Mouse (Mus musculus) monocyte, adult 5-6 weeks (primary cell): ENCODE results near the gene Nf1. TPM values are rescaled to one million over a fixed set of nuclear protein-coding genes. Genes with fewer than 3 reads are reported as not detected.

Experiments used
- ATAC-seq: fragments of 153-309, 156-312 bp; replicated peaks from 2 replicates; pipeline ENCODE4 v1.8.0; 2017; ENCODE audit warnings: mild to moderate bottlenecking; ENCODE audit not compliant: low TSS enrichment, insufficient number of reproducible peaks, severe bottlenecking, poor library complexity, low FRiP score
- total RNA-seq: library from RNA; stranded (forward); fragments of 200-1000, 200-491, 200-594 nt; gene quantifications from 3 replicates; pipeline ENCODE4 v1.2.3, GENCODE M21; 2017

Nf1 gene
- total RNA-seq, 1 experiment from 2014 or later = 16.1 TPM

DNA sequence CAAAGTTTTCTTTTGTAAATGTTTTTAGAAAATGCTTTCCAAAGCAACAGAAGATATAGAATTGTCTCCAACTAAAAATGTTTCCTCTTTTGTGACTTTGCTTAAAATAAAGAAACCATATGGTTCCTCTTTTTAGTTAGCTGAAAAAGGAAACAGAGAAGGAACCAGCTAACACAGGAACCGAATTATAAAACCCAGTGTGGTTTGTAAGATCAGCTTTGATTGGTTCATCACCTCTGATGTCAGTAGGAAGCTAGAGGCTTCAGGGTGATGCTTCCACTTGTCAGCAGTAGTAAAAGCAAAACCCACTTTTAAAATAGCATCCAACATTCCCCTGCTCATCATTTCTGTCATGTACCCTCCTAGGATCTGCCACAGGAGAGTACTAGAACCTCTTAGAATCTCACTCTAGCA is 180.4 kb downstream of the Nf1 start:
- ATAC-seq = peak; percentile 93

DNA sequence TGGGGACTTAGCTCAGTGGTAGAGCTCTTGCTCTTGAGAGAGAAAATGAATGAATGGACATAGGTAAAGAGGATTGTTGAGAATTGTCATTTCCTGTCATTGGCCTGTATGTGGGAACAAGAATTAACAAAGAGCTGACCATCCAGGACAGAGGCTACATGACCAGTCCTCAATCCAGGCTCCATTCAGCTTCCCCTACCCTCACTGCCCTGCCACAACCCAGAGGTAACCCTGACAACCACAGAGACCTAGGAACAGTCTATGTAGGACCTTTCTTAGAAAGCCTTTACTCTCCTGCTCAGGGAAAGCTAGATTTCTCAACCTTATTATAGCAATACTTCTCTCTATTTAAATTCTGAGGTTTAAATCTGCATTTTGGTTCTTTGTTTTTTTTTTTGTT is 181.3 kb downstream of the Nf1 start:
- ATAC-seq = peak; percentile 51

DNA sequence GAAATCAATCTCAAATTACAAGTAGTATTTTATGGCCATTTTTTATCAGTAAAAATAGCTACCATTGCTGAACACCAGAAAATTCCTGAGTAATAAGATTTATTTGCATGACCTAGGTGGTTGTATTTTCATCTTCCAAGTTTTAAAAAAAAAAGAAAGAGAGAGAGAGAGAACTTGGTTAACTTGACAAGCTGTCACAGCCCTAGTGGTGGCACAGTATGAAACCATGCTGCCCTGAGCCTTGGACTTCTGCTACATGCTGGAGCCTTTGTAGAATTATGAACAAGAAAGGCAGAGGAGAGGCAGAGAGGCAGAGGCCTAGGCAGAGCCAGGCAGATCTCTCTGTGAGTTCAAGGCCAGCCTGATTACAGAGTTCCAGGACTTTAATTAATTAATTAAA is 182.4 kb downstream of the Nf1 start:
- ATAC-seq = no peak

DNA sequence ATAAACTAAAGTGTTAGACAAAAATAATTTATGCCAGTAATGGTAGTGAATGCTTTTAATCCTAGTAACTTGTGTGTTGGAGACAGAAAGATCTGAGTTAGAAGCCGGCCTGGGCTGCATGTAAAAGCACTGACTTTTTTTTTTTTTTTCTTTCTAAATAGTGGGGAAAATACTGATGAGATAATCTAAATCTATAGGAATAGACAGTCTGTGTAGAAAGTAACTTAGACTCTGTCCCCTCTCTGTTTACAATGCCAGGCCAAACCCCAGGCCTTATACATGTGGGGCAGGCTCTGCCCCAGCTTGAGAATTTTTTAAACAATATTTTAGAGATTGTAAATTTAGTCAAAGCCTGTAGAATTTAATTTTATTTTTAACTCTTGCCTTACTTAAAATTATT is 183.5 kb downstream of the Nf1 start:
- no peak for ATAC-seq

DNA sequence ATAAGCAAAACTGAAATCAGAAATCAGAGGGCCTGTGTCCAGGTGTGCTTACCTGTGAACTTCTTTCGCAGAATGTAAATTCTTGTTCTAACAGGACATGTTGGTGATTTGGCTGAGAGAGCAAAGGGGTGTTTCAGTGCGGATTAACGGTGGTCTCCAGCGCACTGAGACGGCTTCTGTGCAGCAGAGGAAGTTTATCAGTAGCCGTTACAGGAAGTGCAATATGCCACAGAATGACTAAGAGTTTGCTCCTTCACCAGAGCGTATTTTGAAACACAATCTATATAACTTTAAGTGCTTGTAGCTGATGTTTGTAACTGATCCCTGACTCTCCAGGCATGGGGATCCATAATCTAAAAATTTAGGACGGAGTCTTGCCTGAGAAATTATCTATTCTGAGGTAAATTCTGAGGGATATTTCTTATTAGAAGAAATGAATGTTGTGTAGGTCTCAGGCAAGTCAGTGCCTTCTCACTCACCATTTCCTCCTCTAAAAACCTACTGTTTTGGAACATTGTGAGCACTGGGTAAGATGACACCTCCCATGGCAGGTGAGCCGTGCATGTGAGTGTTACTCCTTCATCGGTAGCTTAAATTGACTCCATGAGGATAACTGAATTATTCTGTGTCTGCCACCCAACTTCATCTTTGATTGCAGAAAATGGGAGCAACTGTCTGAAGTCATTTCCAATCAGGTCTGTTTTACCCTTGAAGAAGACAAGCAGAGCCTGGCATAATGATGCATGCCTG is 184.2 kb downstream of the Nf1 start, which contains the start of gene Evi2b:
Gene Evi2b, minus strand, starts transcription at position 203 of the 750 bp plus-strand sequence.
- ATAC-seq = 0 out of 2 replicates have a peak, but pooled peaks have one; percentile 25

DNA sequence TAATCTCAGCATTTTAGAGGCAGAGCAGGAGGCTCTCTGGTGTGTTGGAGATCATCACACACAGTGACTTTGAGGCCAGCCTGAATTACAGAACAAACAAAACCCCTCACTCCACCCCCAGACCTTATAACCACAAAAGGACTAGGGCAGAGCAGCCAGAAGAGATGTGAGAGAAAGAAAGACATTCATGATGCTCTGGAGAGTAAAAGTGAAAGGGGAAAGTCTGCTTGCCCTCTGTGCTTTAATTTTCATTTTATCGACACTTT is 184.8 kb downstream of the Nf1 start:
- ATAC-seq = no peak

DNA sequence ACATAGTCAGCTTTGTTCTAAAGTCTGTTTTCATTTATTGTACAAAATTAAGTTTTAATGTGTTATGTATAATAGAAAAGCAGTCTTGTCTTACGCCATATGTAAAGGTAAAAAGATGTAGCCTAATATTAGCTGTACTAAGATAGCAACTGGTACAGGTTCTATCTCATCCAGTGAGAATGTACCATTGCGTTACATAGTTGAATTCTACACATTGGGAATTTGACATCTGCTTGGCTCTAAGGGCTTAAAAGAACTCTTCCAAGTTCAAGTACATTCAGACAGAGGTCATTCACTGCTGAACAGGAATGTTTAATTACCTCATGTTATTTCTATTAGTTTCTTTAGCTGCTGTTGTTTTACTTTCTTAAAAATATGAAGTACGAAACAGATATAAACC is 187.1 kb downstream of the Nf1 start:
- ATAC-seq = no peak

DNA sequence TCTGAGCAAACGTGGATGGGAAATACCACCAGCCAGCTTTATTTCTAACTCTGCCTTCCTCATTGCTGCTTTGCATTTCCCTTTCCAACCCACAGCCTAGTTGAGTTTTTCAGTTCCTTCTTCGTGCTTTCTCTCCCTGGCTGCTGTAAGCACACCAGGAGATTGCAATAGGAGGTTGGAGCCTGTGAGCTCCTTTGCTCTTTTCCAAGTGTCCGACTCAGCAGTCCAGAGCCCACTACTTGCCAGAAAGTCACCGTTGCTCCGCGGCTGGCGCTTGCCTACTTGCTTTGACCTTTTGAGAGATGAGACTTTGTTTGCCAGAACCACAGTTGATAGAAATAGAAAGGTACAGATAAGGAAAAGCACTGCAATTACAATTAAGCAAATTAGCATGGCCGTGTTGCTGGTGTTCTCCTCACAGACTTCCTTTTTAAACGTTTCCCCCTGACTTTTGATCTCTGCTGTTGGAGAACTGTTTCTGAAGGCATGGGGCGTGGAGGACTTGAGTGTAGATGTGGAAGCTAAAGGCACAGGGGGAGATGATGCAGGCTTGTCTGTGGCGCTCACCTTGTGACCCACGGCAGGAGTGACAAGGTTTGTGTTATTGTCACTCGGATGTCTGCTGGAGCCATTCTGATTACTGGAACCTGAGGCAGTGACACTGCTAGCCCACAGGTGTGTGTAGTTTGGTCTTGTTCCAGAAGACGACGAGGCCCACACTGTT is 187.7 kb downstream of the Nf1 start:
- peak; percentile 25 for ATAC-seq

DNA sequence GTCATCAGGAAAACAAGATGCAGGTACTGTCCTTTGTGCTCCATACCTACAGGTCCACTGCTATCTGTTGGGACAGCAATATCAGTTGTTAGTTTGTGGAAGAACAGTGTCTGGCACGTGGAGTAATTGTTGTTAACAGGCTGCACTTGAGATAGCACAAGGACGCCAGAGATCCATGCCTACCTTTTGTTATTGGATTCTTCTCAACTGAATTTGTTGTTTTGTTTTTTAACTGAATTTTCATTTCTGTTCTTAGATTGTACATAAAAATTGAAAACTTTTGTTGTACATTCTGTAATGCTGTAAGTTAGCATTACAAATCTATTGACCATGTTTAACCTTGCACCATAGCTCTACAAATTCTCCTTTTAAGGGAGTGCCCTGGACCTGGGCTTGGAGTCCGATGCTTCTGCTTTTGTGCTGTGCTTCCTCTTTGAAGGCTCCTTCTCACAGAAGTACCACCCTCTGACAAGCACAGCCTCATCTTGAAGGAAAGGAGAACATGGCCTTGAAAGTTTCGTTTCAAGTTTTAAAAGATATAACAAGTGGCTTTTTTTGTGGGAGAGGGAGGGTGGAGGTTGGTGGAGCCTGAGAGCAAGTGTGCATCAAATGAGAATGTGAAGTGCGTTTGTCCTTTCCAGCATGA is 188.4 kb downstream of the Nf1 start:
- ATAC-seq = peak; percentile 87

DNA sequence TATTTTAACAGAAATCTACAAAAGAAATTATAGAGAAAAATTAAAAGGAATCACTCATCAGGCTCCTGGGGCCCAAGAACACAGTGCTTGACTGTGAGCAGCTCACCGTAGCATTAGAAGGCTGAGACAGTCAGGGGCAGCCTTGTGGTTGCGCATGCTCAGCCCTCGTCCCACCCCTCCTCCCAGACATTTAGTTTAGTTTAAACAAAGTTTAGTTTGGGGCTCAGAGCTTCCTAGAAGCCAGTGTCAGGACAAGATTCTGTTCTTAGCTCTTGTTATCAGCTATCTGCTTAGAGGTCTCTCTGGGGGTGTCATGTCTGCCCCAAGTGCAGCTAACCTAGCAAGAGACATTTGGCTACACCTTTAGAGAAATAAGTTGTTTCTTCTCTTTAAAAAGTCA is 189.1 kb downstream of the Nf1 start:
- no peak for ATAC-seq

DNA sequence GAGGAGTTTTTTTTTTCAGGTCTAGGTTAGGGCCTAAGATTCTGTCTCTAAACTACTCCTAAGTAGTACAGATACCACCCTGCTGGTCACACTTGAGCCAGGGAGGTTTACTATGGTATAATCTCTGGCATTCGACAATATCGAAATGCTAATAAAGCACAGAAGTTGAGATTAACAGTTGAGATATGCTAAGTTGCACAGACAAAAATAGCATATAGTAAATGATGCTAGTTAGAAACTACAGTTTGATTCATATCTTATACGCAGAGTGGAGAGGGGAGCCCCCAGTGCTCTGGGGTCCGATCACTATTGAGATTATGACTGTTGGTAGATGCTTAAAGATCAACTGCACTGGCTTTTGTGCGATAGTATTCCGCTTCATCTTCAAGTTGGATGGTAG is 189.7 kb downstream of the Nf1 start:
- no peak for ATAC-seq

DNA sequence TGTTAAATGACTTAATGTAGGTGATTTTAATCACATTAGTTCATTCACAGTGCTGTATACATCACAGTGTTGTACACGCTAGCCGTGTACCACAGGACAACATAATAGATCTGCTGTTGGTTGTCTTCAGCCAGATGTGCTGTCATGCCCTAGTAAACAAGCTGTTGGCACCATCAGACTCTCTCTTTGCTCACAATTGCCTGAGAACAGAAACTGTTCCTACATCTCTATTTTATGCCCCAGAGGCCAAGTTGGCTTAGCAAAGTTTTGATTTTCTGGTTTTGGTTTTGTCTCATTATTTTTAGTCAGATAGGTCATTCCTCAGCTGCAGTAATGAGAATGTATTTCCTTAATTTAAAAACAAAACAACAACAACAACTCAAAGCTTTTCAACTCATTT is 190.2 kb downstream of the Nf1 start:
- no peak for ATAC-seq

DNA sequence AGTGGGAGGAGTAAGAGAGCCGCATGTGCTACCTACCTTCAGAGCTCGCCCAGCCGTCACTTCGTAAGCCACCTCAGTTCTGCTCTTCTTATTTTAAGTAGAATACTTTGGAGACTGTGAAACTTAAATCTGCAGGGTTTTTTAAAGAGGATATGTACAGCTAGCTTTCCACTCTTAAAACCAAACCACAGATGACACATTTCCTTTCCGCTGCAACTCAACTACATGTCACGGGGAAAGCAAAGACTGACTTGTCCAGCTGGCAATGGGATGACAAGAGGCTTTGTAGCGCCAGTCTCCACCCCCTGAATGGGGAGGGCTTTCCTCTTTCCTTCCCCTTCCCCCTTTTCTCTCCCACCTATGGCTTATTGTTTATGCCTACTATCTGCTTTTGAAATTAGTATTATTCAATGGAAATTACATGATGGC is 190.9 kb downstream of the Nf1 start, which contains the start of the genes Evi2 and Evi2a:
Gene Evi2, minus strand, starts transcription at position 257 of the 429 bp plus-strand sequence.
Gene Evi2a, minus strand, starts transcription at position 277 of the 429 bp plus-strand sequence.
- peak; percentile 67 for ATAC-seq

DNA sequence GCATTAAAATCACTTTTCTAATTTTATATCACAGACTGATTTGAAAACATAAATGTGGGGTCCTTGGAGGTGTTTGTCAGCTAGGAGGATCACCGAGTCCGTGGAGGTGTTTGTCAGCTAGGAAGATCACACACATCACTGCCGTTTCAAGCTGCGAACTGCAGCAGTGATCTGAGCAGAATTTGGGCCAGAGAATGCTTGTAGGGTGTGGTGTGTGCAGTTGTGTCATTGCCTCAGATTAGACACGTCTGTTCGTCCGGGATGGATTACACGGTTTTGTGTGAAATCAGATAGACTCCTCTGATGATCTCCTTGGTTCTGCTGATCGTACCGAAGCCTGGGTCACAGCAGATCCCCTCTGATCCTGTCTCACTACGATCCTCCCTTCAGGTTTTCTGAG is 191.3 kb downstream of the Nf1 start:
- ATAC-seq = no peak

DNA sequence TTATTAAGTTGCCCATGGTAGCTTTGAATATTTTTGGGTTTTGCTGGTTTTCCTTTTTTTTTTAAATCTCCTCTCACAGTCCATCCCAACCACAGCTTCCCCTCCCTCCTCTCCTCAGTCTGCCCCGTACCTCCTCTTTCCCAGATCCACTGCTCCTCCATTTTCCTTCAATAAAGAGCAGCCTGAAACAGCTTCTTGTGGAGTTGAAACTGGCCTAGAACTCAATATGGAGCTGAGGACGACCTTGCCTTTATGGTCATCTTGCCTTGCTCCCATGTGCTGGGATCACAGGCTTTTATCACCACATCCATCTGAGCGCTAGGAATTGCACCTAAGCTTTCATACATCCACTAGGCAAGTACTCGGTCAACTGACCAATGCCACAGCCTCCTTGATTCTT is 192.0 kb downstream of the Nf1 start:
- ATAC-seq = no peak

DNA sequence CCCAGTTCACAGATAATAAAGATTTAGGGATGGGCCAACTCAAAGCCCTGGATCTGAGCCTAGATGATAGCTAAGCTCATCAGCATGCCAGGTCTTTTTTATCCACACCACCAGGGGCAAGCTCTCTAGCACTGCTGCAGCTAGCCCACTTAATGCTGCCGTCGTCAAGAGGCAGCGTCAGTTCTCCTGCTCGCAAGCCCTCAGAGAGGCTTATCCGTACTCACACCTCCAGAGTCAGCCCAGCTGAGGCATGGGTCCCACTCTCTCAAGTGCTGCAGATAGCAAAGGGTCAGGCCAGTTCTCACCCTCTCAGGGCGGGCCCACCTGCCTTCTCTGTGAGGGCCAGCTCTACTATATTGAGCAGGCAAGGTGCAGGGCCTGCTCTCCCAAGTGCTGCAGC is 193.8 kb downstream of the Nf1 start:
- ATAC-seq = no peak

DNA sequence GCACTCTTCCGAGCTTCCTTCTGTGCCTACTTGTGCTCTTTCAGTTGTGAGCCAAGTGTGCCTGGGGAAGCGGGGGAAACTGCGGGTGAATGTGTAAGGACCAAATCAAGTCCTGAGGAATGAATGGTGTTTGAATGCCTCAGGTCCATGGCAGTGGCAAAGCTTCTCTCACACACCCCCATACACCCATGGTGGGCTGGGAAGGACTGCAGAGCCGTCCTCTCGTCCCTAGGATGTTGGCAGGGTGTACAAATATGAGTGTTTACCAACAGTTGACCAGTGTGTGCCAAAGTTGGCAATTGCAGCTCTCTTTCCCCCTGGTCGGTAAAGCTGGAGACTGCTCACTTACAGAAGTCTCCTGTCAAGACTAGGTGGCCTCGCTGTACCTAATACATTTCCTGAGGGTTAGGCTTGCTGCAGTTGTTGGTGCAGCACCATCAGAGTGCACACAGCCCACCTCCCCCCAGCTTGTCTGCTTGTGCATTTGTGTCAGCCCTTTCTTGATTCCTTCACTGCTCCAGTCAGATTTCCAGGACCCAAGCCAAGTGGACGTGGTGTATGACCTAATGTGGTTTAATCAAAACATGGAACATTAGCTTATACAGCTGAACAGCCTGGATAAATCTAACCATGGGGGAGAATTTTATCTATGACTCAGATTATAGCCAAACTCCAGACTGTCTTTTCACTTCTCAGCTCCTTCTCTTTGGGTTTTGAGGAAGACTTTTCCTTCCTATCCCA is 194.6 kb downstream of the Nf1 start:
- ATAC-seq = no peak

DNA sequence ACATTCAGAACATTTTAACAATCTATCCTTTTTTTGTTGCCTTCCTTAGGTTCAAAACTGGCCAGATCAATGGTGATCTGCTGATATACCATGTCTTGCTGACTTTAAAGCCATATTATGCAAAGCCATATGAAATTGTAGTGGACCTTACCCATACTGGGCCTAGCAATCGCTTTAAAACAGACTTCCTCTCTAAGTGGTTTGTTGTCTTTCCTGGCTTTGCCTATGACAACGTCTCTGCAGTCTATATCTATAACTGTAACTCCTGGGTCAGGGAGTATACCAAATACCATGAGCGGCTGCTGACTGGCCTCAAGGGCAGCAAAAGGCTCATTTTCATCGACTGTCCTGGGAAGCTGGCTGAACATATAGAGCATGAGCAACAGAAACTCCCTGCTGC is 196.1 kb downstream of the Nf1 start:
- ATAC-seq = no peak

DNA sequence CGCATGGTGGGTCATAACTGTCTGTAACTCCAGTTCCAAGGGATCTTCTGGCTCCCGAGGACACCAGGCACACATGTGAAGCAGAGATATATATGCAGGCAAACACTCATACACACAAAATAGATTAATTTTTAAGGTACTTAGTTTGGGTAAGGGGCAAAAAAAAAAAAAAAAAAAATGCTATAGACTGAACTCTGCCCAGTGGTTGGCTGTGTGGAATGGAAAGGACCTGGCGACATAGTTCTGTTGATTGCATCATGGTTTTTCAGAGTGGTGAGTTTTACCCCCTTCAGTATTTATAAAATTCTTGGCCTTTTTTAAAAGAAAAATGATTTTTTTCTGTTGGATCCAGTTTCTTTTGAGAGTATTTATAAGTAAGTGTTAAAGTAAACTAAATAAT is 196.8 kb downstream of the Nf1 start:
- no peak for ATAC-seq
